Mouse (Mus musculus) liver, embryonic 14.5 days (tissue): ENCODE data around the gene Sfmbt2.

Experiments
- CTCF ChIP-seq: IDR thresholded peaks from 2 replicates; pipeline ENCODE4 v1.5.1; 2016; ENCODE audit warnings: antibody characterized with exemption, low read depth, control low read depth
- EP300 ChIP-seq: IDR thresholded peaks from 2 replicates; pipeline ENCODE4 v1.6.1; 2016; ENCODE audit warnings: antibody characterized with exemption, low read depth

DNA sequence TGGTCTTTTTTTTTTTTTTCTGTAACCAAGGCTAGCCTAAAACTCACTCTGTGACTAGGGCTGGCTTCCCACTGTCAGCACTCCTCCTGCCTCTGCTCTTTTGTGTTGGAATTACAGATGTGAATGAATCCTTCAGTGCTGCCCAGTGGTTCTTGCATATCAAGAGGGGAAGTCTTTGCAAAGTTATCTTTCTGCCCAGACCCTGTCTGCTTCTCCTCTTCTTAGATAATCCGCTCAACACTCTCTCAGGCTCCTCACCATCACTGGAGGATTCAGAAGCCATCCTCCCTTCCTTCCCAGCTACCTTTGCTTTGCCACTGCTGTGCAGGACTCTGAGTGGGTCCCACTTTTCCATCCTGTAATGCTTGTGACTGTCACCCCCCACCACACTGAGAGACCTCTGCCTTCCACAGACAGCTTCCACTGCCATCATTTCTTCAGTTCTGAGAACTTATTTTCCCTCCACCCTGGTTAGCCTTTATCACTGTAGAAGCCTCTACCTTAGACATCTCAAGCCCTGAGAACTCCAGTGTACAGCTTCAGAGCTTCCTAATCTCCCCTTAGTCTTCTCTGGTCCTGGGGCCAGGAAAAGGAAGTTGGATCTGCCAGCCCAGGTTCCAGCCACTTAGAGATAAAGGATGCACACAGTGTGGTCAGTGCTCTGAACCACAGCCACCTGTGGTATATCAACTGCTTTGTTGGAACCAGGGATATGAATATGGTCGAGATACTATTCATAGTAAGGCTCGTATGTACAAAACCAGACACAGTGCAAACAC, 205.8 kb downstream of the Sfmbt2 start:
- TF ChIP-seq CTCF (no peak), EP300 (no peak)
